Mouse (Mus musculus) limb, embryonic 11.5 days (tissue): ENCODE data around the gene Cux1. TPM values are rescaled to one million over a fixed set of nuclear protein-coding genes. Genes with fewer than 3 reads are reported as not detected.

ENCODE experiments used
- ATAC-seq: fragments of 200-750 bp; cut with Nextera tagmentation; 2 replicates; pipeline ENCODE4 v1.8.0; 2017; ENCODE audit warnings: low read depth; ENCODE audit not compliant: insufficient number of reproducible peaks, low FRiP score, low TSS enrichment
- DNase-seq: peaks from one replicate; pipeline ENCODE4 v3.0.0-alpha.2; 2015; ENCODE audit warnings: low spot score
- H3K27ac ChIP-seq: fragments of 300-500 bp; sonication (generic); replicated peaks from 2 replicates; pipeline ENCODE4 v1.5.1; 2014; ENCODE audit warnings: low read depth, mild to moderate bottlenecking, low read length
- H3K27me3 ChIP-seq: fragments of 300-500 bp; sonication (generic); 2 replicates; pipeline ENCODE4 v1.6.1; 2014; ENCODE audit warnings: mild to moderate bottlenecking, low read length, mixed read lengths; ENCODE audit not compliant: control insufficient read depth, insufficient read depth
- H3K36me3 ChIP-seq: fragments of 300-500 bp; sonication (generic); 2 replicates; pipeline ENCODE4 v1.6.1; 2014; ENCODE audit warnings: mild to moderate bottlenecking, low read length, moderate library complexity, mixed read lengths; ENCODE audit not compliant: control insufficient read depth, insufficient read depth
- H3K4me1 ChIP-seq: fragments of 300-500 bp; sonication (generic); 2 replicates; pipeline ENCODE4 v1.6.1; 2014; ENCODE audit warnings: low read length, mixed read lengths; ENCODE audit not compliant: control insufficient read depth, insufficient read depth
- H3K4me2 ChIP-seq: fragments of 300-500 bp; sonication (generic); 2 replicates; pipeline ENCODE4 v1.6.1; 2014; ENCODE audit warnings: low read depth, mild to moderate bottlenecking, moderate library complexity; ENCODE audit not compliant: severe bottlenecking
- H3K4me3 ChIP-seq: fragments of 300-500 bp; sonication (generic); 2 replicates; pipeline ENCODE4 v1.5.1; 2014; ENCODE audit warnings: low read depth, low read length
- H3K9ac ChIP-seq: fragments of 300-500 bp; sonication (generic); 2 replicates; pipeline ENCODE4 v1.6.1; 2014; ENCODE audit warnings: mild to moderate bottlenecking, low read length
- H3K9me3 ChIP-seq: fragments of 300-500 bp; sonication (generic); 2 replicates; pipeline ENCODE4 v1.6.1; 2016; ENCODE audit warnings: low read length; ENCODE audit not compliant: control insufficient read depth
- WGBS: fragments of 180-500 bp; shearing (Covaris S2); extraction: QIAGEN DNeasy Blood & Tissue Kit; methylation state at CpG from one replicate; pipeline ENCODE4 v1.1.7; 2014; 5-methylcytosine and 5-hydroxymethylcytosine counted together
- polyA plus RNA-seq: library from polyadenylated mRNA; unstranded; fragments of >200 nt; fragmentation: Nextera tagmentation; extraction: Ambion mirVana; gene quantifications from 2 replicates; pipeline ENCODE4 v1.2.1, GENCODE M21; 2014

Cux1 gene
- polyA plus RNA-seq, 1 experiment from 2014 or later: 65.6 TPM

- Histone ChIP-seq H3K27me3 (no peaks in the 10 kb centered on the region), H3K36me3 (no peaks in the 10 kb centered on the region), H3K27ac (no peak overlapping the region), H3K4me1 (no peaks in the 10 kb centered on the region), H3K9me3 (no peaks in the 10 kb centered on the region), H3K4me2 (no peak overlapping the region), H3K4me3 (no peak overlapping the region), H3K9ac (no peak overlapping the region)
- ATAC-seq: no peak
- DNase-seq: peak; percentile 90
- WGBS: 12% methylated on average over 17 of the region's 17 CpGs
These were observed 314.4 kb downstream of the Cux1 start for GRCm38 (mm10) chr5:136252899-136253298.

- Histone ChIP-seq H3K4me2 (no peak overlapping the region), H3K9me3 (no peaks in the 10 kb centered on the region), H3K4me3 (no peak overlapping the region), H3K27ac (no peak overlapping the region), H3K9ac (no peak overlapping the region), H3K4me1 (peaks cover under 1% of the 10 kb centered on the region; the same call in 1 of the 2 replicates), H3K36me3 (no peaks in the 10 kb centered on the region), H3K27me3 (no peaks in the 10 kb centered on the region)
- 49% methylated on average over 7 of the region's 7 CpGs for WGBS
- no peak for ATAC-seq
- DNase-seq: peak; percentile 53
These were observed 316.3 kb downstream of the Cux1 start for GRCm38 (mm10) chr5:136251004-136251403.

GRCm38 (mm10) chr5:136248441-136248840 lies 318.8 kb downstream of the Cux1 start:
- H3K4me1 ChIP-seq: peaks cover 11% of the 10 kb centered on the region
- H3K4me2 ChIP-seq: no peak overlapping the region
- no peak for ATAC-seq
- no peak overlapping the region for H3K9ac ChIP-seq
- WGBS: 52% methylated on average over 6 of the region's 6 CpGs
- no peak overlapping the region for H3K27ac ChIP-seq
- H3K36me3 ChIP-seq: no peaks in the 10 kb centered on the region
- no peaks in the 10 kb centered on the region for H3K27me3 ChIP-seq
- no peak overlapping the region for H3K4me3 ChIP-seq
- no peak for DNase-seq
- H3K9me3 ChIP-seq: no peaks in the 10 kb centered on the region

- no peak for ATAC-seq
These were observed 320.8 kb downstream of the Cux1 start, which contains the start of gene Sh2b2 for GRCm38 (mm10) chr5:136246452-136246838. TSS of gene Sh2b2 (minus strand) at chr5:136246556.

GRCm38 (mm10) chr5:136245541-136246451 lies 321.5 kb downstream of the Cux1 start:
- WGBS: 11% methylated on average over 15 of the region's 15 CpGs
- H3K9ac ChIP-seq: peak overlapping the region; percentile 62
- no peak for DNase-seq
- H3K9me3 ChIP-seq: no peaks in the 10 kb centered on the region
- peaks cover 16% of the 10 kb centered on the region for H3K4me1 ChIP-seq
- H3K4me3 ChIP-seq: peak overlapping the region; percentile 75; the same call in 1 of the 2 replicates
- H3K27me3 ChIP-seq: no peaks in the 10 kb centered on the region
- H3K36me3 ChIP-seq: no peaks in the 10 kb centered on the region
- peak overlapping the region; percentile 95 for H3K4me2 ChIP-seq
- 0 out of 2 replicates have a peak, but pooled peaks have one; percentile 11 for ATAC-seq
- no peak overlapping the region for H3K27ac ChIP-seq

More at GRCm38 (mm10) chr5:136246452-136246838, 320.8 kb downstream of the Cux1 start, which contains the start of gene Sh2b2:
- peak within 1 kb of the TSS; percentile 75; the same call in 1 of the 2 replicates for H3K4me3 ChIP-seq
- H3K36me3 ChIP-seq: no peaks in the 10 kb centered on the region
- WGBS: 87% methylated on average over 2 of the region's 2 CpGs
- peak within 1 kb of the TSS; percentile 62 for H3K9ac ChIP-seq
- no peak for DNase-seq
- no peak within 1 kb of the TSS for H3K27ac ChIP-seq
- H3K9me3 ChIP-seq: no peaks in the 10 kb centered on the region
- peak within 1 kb of the TSS; percentile 95 for H3K4me2 ChIP-seq
- H3K4me1 ChIP-seq: peaks cover 14% of the 10 kb centered on the region
- H3K27me3 ChIP-seq: no peaks in the 10 kb centered on the region

- no peaks in the 10 kb centered on the region for H3K36me3 ChIP-seq
- DNase-seq: peak; percentile 90
- ATAC-seq: peak; percentile 71
- peak overlapping the region; percentile 95 for H3K4me2 ChIP-seq
- peak overlapping the region; percentile 85 for H3K9ac ChIP-seq
- no peaks in the 10 kb centered on the region for H3K9me3 ChIP-seq
- H3K4me1 ChIP-seq: peaks cover 21% of the 10 kb centered on the region
- H3K4me3 ChIP-seq: peak overlapping the region; percentile 75
- H3K27ac ChIP-seq: 0 out of 2 replicates have a peak overlapping the region, but pooled peaks have one; percentile 52
- H3K27me3 ChIP-seq: no peaks in the 10 kb centered on the region
- under 1% methylated on average over 47 of the region's 57 CpGs for WGBS
These were observed 322.3 kb downstream of the Cux1 start for GRCm38 (mm10) chr5:136244762-136245540.

GRCm38 (mm10) chr5:136243851-136244761 lies 323.2 kb downstream of the Cux1 start:
- Histone ChIP-seq H3K4me3 (peak overlapping the region; percentile 75), H3K9me3 (no peaks in the 10 kb centered on the region), H3K27me3 (no peaks in the 10 kb centered on the region), H3K9ac (peak overlapping the region; percentile 85), H3K4me2 (peak overlapping the region; percentile 95), H3K4me1 (peaks cover 21% of the 10 kb centered on the region), H3K36me3 (no peaks in the 10 kb centered on the region), H3K27ac (no peak overlapping the region)
- peak; percentile 75 for DNase-seq
- WGBS: under 1% methylated on average over 61 of the region's 67 CpGs
- ATAC-seq: peak; percentile 19
